Mouse (Mus musculus) lung, postnatal 4 days (tissue): ENCODE results near the gene Cct4.

ENCODE experiments used
- DNase-seq, 2 experiments: peaks; one replicate each; pipeline ENCODE4 v3.0.0; 2021

The Cct4 gene

GRCm38 (mm10) chr11:23047663-23048582 lies 57.6 kb downstream of the Cct4 start:
- peak in 1 of 2 experiments; percentile 4 for DNase-seq

GRCm38 (mm10) chr11:23049642-23050041 lies 59.3 kb downstream of the Cct4 start:
- DNase-seq, result no peak

GRCm38 (mm10) chr11:23052353-23052752 lies 62.0 kb downstream of the Cct4 start:
- no peak for DNase-seq
